Mouse (Mus musculus) cortical plate, adult 2 months (tissue): ENCODE results near the gene Cd4.
"Not testable (repeated sequence)": the region's sequence is repeated elsewhere in the genome, so short reads cannot be mapped to it uniquely, and the experiment has no call there.

Experiments
- CTCF ChIP-seq: fragments of 200-500 bp; IDR thresholded peaks from 2 replicates; pipeline ENCODE4 v1.5.1; 2011; ENCODE audit warnings: mild to moderate bottlenecking, control low read depth, low read length; ENCODE audit not compliant: insufficient read depth; ENCODE audit errors: extremely low read depth
- POLR2A ChIP-seq: fragments of 200-500 bp; IDR thresholded peaks from 2 replicates; pipeline ENCODE4 v1.6.1; 2011; ENCODE audit warnings: mild to moderate bottlenecking, low read length, control low read depth; ENCODE audit not compliant: insufficient read depth; ENCODE audit errors: extremely low read depth

DNA sequence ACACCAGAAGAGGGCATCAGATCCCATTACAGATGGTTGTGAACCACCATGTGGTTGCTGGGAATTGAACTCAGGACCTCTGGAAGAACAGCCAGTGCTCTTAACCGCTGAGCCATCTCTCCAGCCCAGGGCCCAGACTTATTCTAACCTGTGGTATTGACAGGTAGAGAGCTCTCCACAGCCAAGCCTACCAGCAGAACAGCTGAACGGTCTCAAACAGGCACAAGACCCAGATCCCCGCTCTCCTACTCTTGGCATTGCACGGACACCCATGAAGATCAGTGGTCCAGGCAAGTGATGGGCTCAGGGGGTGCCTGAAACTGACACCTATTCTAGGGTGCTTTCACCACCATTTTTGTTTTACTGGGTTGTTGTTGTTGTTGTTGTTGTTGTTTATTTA is 56.8 kb downstream of the Cd4 start:
- not testable (repeated sequence) for TF ChIP-seq CTCF, POLR2A
